Mouse (Mus musculus) stomach, embryonic 16.5 days (tissue): Measurements from ENCODE around the gene Srsf5. TPM values are rescaled to one million over a fixed set of nuclear protein-coding genes. Genes with fewer than 3 reads are reported as not detected.

ENCODE experiments used
- ATAC-seq: fragments of 200-750 bp; cut with Nextera tagmentation; 2 replicates; pipeline ENCODE4 v1.8.0; 2017; ENCODE audit warnings: moderate number of reproducible peaks, moderate TSS enrichment; ENCODE audit not compliant: insufficient read depth, low FRiP score
- H3K27ac ChIP-seq: fragments of 300-500 bp; sonication (generic); 2 replicates; pipeline ENCODE4 v1.5.1; 2014; ENCODE audit warnings: low read length
- H3K27me3 ChIP-seq: fragments of 300-500 bp; sonication (generic); 2 replicates; pipeline ENCODE4 v1.6.1; 2014; ENCODE audit warnings: low read length, control low read depth, mixed read lengths; ENCODE audit not compliant: control insufficient read depth, insufficient read depth
- H3K36me3 ChIP-seq: fragments of 300-500 bp; sonication (generic); 2 replicates; pipeline ENCODE4 v1.6.1; 2014; ENCODE audit warnings: low read length; ENCODE audit not compliant: control insufficient read depth, insufficient read depth
- H3K4me1 ChIP-seq: fragments of 300-500 bp; sonication (generic); 2 replicates; pipeline ENCODE4 v1.6.1; 2014; ENCODE audit warnings: low read length, control low read depth, mixed read lengths; ENCODE audit not compliant: control insufficient read depth, insufficient read depth
- H3K4me2 ChIP-seq: fragments of 300-500 bp; sonication (generic); 2 replicates; pipeline ENCODE4 v1.6.1; 2014; ENCODE audit warnings: low read depth, low read length, mixed read lengths
- H3K4me3 ChIP-seq: fragments of 300-500 bp; sonication (generic); replicated peaks from 2 replicates; pipeline ENCODE4 v1.5.1; 2014; ENCODE audit warnings: mild to moderate bottlenecking, low read length
- H3K9ac ChIP-seq: fragments of 300-500 bp; sonication (generic); 2 replicates; pipeline ENCODE4 v1.6.1; 2014; ENCODE audit warnings: low read length
- H3K9me3 ChIP-seq: fragments of 300-500 bp; sonication (generic); replicated peaks from 2 replicates; pipeline ENCODE4 v1.6.1; 2016; ENCODE audit warnings: low read length, control low read depth; ENCODE audit not compliant: control insufficient read depth
- WGBS: fragments of 180-500 bp; shearing (Covaris S2); extraction: QIAGEN DNeasy Blood & Tissue Kit; methylation state at CpG from one replicate; pipeline ENCODE4 v1.1.7; 2014; 5-methylcytosine and 5-hydroxymethylcytosine counted together
- polyA plus RNA-seq: library from polyadenylated mRNA; unstranded; fragments of >200 nt; fragmentation: Nextera tagmentation; extraction: Ambion mirVana; gene quantifications from 2 replicates; pipeline ENCODE4 v1.2.1, GENCODE M21; 2015

The Srsf5 gene
- polyA plus RNA-seq, 1 experiment from 2014 or later: 551 TPM

- H3K9me3 ChIP-seq: no peaks in the 10 kb centered on the region
- H3K27me3 ChIP-seq: no peaks in the 10 kb centered on the region
- WGBS: 85% methylated on average over 3 of the region's 3 CpGs
- ATAC-seq: no peak
- no peak overlapping the region for H3K4me2 ChIP-seq
- H3K4me1 ChIP-seq: no peaks in the 10 kb centered on the region
- no peak overlapping the region for H3K9ac ChIP-seq
- no peak overlapping the region for H3K27ac ChIP-seq
- H3K36me3 ChIP-seq: peaks cover 31% of the 10 kb centered on the region
- no peak overlapping the region for H3K4me3 ChIP-seq
These were observed 10.7 kb downstream of the Srsf5 start for GRCm38 (mm10) chr12:80956039-80956438.

DNA sequence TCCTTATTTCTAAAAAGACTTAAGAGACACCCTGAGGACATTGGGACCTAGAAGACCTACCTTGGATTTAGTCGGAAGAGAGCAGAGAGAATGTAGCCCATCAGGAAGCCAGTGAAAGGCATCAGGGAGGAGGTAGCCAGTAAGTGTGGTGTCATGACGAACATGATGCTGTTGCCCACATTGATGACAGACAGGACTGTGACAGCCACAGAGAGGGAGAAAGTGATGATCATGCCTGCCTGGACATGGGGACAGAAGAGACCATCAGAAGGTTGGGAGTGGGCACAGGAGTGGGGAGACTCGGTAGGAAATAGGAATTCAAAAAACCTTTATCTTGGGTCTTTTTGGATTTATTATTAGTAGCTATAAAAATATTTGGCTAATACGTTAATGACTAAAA, 12.7 kb downstream of the Srsf5 start:
- no peaks in the 10 kb centered on the region for H3K27me3 ChIP-seq
- H3K4me3 ChIP-seq: no peak overlapping the region
- H3K9ac ChIP-seq: no peak overlapping the region
- H3K4me2 ChIP-seq: no peak overlapping the region
- peaks cover 20% of the 10 kb centered on the region for H3K36me3 ChIP-seq
- H3K9me3 ChIP-seq: no peaks in the 10 kb centered on the region
- no peak overlapping the region for H3K27ac ChIP-seq
- ATAC-seq: no peak
- no peaks in the 10 kb centered on the region for H3K4me1 ChIP-seq
- 81% methylated on average over 4 of the region's 4 CpGs for WGBS

- H3K9ac ChIP-seq: no peak overlapping the region
- H3K4me2 ChIP-seq: no peak overlapping the region
- no peak overlapping the region for H3K27ac ChIP-seq
- 0 out of 2 replicates have a peak, but pooled peaks cover 12% of the 10 kb centered on the region for H3K36me3 ChIP-seq
- no peaks in the 10 kb centered on the region for H3K9me3 ChIP-seq
- WGBS: 62% methylated on average over 4 of the region's 4 CpGs
- no peaks in the 10 kb centered on the region for H3K4me1 ChIP-seq
- ATAC-seq: no peak
- H3K4me3 ChIP-seq: no peak overlapping the region
- H3K27me3 ChIP-seq: no peaks in the 10 kb centered on the region
These were observed 17.3 kb downstream of the Srsf5 start for GRCm38 (mm10) chr12:80962566-80962965.

DNA sequence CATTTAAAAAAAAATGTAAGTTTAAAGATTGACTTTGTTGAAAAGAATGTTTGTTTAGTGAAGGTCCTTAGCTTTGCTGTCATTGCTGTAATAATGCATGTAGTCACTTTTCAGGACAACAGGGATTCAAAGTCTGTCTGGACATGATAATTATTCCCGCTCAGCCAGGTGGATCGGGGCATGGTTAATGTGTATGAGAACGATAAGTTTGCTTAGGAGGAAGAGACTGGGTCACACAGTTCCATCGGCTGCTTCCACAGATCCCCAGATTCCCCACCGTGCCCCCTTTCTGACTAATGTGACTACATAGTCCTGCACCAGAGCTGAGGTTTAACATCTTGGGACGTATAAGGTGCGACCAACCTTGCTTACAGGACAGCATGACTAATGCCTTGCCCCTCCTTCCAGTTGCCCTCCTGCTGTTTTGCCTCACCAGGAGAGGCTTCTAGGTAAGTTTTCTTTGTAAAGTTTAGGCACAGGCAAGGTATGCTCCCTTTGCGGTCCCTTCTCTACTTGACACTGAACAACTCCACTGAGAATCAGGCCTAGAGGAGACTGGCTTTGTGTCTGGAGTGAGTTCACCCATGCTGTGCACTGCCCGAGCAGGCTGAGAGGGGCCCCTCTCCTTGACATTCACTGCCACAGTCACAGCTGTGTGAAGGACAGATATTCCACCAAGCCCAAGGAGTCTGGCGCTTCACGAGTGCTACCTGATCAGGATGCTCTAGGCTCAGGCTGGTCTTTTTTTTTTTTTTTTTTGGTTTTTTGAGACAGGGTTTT, 20.9 kb downstream of the Srsf5 start:
- Histone ChIP-seq H3K36me3 (no peaks in the 10 kb centered on the region), H3K9ac (no peak overlapping the region), H3K4me3 (no peak overlapping the region), H3K27me3 (no peaks in the 10 kb centered on the region), H3K4me1 (no peaks in the 10 kb centered on the region), H3K9me3 (no peaks in the 10 kb centered on the region), H3K27ac (no peak overlapping the region), H3K4me2 (no peak overlapping the region)
- no peak for ATAC-seq
- WGBS: 71% methylated on average over 11 of the region's 11 CpGs

DNA sequence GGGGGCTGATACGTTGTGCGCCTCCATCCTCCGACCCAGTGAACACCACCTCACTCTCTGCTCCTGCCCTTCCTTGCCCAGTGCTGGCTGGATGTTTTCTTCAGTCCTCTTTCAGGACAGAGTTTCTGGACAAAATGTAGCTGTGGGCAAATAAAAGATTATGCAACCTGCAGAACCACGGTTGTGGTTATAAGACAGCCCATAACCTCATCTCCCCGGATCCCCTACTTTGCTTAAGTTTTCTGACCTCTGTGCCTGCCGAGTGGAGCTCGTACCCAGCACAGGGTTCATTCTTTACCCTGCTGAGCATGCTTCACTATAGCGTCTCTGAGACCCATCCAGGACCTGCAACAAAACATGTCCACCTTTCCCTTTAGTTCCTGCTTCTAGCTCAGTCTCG, 22.6 kb downstream of the Srsf5 start:
- Histone ChIP-seq H3K9me3 (no peaks in the 10 kb centered on the region), H3K4me2 (no peak overlapping the region), H3K9ac (no peak overlapping the region), H3K4me1 (no peaks in the 10 kb centered on the region), H3K4me3 (no peak overlapping the region), H3K36me3 (no peaks in the 10 kb centered on the region), H3K27me3 (no peaks in the 10 kb centered on the region), H3K27ac (no peak overlapping the region)
- no peak for ATAC-seq
- WGBS: 86% methylated on average over 9 of the region's 9 CpGs

- Histone ChIP-seq H3K9ac (no peak within 1 kb of the TSS), H3K4me3 (no peak within 1 kb of the TSS), H3K27ac (no peak within 1 kb of the TSS), H3K4me1 (no peaks in the 10 kb centered on the region), H3K27me3 (no peaks in the 10 kb centered on the region), H3K36me3 (no peaks in the 10 kb centered on the region), H3K4me2 (no peak within 1 kb of the TSS), H3K9me3 (no peaks in the 10 kb centered on the region)
- ATAC-seq: no peak
- 80% methylated on average over 5 of the region's 5 CpGs for WGBS
These were observed 23.3 kb downstream of the Srsf5 start, which contains the start of gene Slc10a1 for GRCm38 (mm10) chr12:80968605-80969004. Gene Slc10a1, minus strand, starts transcription at chr12:80968705.

DNA sequence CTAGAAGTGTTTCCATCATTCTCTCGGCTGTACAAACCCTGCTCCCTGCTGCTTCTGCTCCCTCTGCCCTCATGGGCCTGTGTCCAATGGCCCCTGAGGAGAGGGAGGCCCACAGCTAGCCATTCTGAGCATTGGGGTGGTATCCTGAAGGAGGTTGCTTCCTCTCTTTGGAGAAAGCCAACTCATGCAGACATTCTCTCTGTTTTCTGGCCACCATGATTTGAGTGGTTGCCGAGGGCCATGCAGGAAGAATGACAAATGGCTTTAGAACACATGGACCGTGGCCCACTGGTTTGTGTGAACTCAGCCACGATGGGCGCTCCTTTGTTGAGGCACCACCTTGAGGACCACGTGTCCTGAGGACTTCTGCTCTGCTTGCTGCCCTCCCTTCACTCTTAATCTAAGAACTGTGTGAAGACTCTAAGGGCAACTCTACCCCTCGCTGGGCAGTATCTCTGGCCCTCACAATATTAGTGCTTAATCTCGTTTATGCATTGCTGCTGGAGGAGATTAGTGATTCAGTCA, 24.9 kb downstream of the Srsf5 start:
- Histone ChIP-seq H3K36me3 (no peaks in the 10 kb centered on the region), H3K27ac (no peak overlapping the region), H3K4me3 (no peak overlapping the region), H3K27me3 (no peaks in the 10 kb centered on the region), H3K9ac (no peak overlapping the region), H3K4me1 (no peaks in the 10 kb centered on the region), H3K9me3 (no peaks in the 10 kb centered on the region), H3K4me2 (no peak overlapping the region)
- no peak for ATAC-seq
- WGBS: 75% methylated on average over 8 of the region's 8 CpGs

- WGBS: 35% methylated on average over 3 of the region's 3 CpGs
- Histone ChIP-seq H3K36me3 (no peaks in the 10 kb centered on the region), H3K9me3 (no peaks in the 10 kb centered on the region), H3K9ac (no peak overlapping the region), H3K4me1 (no peaks in the 10 kb centered on the region), H3K4me3 (no peak overlapping the region), H3K4me2 (no peak overlapping the region), H3K27ac (no peak overlapping the region), H3K27me3 (no peaks in the 10 kb centered on the region)
- no peak for ATAC-seq
These were observed 26.5 kb downstream of the Srsf5 start for GRCm38 (mm10) chr12:80971756-80972155.

DNA sequence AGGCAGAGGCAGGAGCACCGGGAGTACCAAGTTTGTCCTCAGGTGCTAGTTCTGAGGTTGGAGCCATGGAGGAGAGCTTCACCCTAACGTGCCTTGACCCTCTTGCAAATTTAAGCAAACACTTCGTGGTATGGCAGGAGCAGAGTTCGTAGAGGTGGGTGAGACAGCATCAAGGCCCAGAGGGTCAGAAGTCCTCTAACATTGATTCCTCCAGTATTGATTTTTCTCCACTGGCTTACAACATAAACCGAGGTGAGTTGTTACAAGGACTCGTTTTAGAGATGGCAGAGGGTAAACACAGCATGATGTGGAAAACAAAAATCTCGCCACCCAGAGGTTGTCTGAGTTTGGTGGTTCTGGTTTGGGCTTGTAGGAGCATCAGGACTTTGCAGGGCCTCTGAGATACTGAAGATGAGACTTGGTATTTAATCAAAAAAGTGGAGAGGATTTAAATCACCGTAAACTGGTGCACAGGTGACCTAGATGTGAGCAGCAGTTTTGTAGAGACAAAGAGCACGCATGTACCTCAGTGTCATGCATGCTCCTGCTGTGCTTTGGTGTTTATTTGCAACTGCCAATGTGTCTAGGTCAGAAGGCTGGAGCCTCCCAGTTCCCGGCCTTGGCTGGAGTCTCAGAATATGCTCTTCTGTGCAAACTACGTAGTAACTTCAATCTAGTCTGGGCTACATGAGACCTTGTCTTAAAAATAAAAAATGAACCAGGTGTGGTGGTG, 30.8 kb downstream of the Srsf5 start:
- no peak overlapping the region for H3K27ac ChIP-seq
- H3K9me3 ChIP-seq: no peaks in the 10 kb centered on the region
- no peaks in the 10 kb centered on the region for H3K27me3 ChIP-seq
- no peak overlapping the region for H3K9ac ChIP-seq
- WGBS: 74% methylated on average over 11 of the region's 11 CpGs
- no peak for ATAC-seq
- H3K4me1 ChIP-seq: no peaks in the 10 kb centered on the region
- H3K4me3 ChIP-seq: no peak overlapping the region
- no peaks in the 10 kb centered on the region for H3K36me3 ChIP-seq
- H3K4me2 ChIP-seq: no peak overlapping the region
